Mouse (Mus musculus) liver, embryonic 14.5 days (tissue): ENCODE data around the gene Selenop.

Source experiments
- CTCF ChIP-seq: IDR thresholded peaks from 2 replicates; pipeline ENCODE4 v1.5.1; 2016; ENCODE audit warnings: antibody characterized with exemption, low read depth, control low read depth
- EP300 ChIP-seq: IDR thresholded peaks from 2 replicates; pipeline ENCODE4 v1.6.1; 2016; ENCODE audit warnings: antibody characterized with exemption, low read depth

- no peak for TF ChIP-seq EP300
- no peak for TF ChIP-seq CTCF
Measured at GRCm38 (mm10) chr15:3281216-3281615, 12.9 kb downstream of the Selenop start.
